Mouse (Mus musculus) MEL (cell line): ENCODE results near the gene Thap4. TPM values are rescaled to one million over a fixed set of nuclear protein-coding genes. Genes with fewer than 3 reads are reported as not detected.

Experiments used
- DNase-seq: peaks from one replicate; pipeline ENCODE4 v3.0.0; 2011; ENCODE audit warnings: low read depth, low spot score
- H3K27ac ChIP-seq: 2 replicates; pipeline ENCODE4 v1.5.1; 2012; ENCODE audit warnings: low read depth, mild to moderate bottlenecking, control low read depth, low read length, moderate library complexity; ENCODE audit not compliant: control insufficient read depth
- H3K27me3 ChIP-seq, 2 experiments: fragments of 150-350 bp in 1 of 2; sonication (generic) in 1 of 2; 2 replicates each; pipeline ENCODE4 v1.6.1; 2012; ENCODE audit warnings: low read length in 2 of 2, mild to moderate bottlenecking in 2 of 2, improper control_type of control experiment in 1 of 2, moderate library complexity in 1 of 2; ENCODE audit not compliant: insufficient read depth in 2 of 2, control insufficient read depth in 1 of 2
- H3K36me3 ChIP-seq, 2 experiments: 2 replicates each; pipeline ENCODE4 v1.6.1; 2012 to 2014; ENCODE audit warnings: low read length in 2 of 2, improper control_type of control experiment in 1 of 2, inconsistent platforms in 1 of 2, mild to moderate bottlenecking in 1 of 2; ENCODE audit not compliant: insufficient read depth in 2 of 2, control insufficient read depth in 1 of 2
- H3K4me1 ChIP-seq, 2 experiments: fragments of 150-350 bp in 1 of 2; sonication (generic) in 1 of 2; 2 replicates each; pipeline ENCODE4 v1.6.1; 2012; ENCODE audit warnings: low read length in 2 of 2, improper control_type of control experiment in 1 of 2, mild to moderate bottlenecking in 1 of 2; ENCODE audit not compliant: insufficient read depth in 2 of 2, control insufficient read depth in 1 of 2
- H3K4me3 ChIP-seq, 2 experiments: fragments of 150-350 bp in 1 of 2; sonication (generic) in 1 of 2; 2 replicates each; pipeline ENCODE4 v1.5.1; 2012; ENCODE audit warnings: low read depth in 2 of 2, low read length in 2 of 2, mild to moderate bottlenecking in 2 of 2, moderate library complexity in 2 of 2, control low read depth in 1 of 2, improper control_type of control experiment in 1 of 2; ENCODE audit not compliant: control insufficient read depth in 1 of 2, insufficient read depth in 1 of 2
- H3K79me2 ChIP-seq: 2 replicates; pipeline ENCODE4 v1.6.1; 2012; ENCODE audit warnings: mild to moderate bottlenecking, low read length, moderate library complexity; ENCODE audit not compliant: control insufficient read depth, poor library complexity, insufficient read depth
- H3K9ac ChIP-seq: 2 replicates; pipeline ENCODE4 v1.6.1; 2012; ENCODE audit warnings: low read depth, mild to moderate bottlenecking, control low read depth, low read length, moderate library complexity; ENCODE audit not compliant: control insufficient read depth, poor library complexity, severe bottlenecking
- H3K9me3 ChIP-seq: fragments of 150-350 bp; sonication (generic); replicated peaks from 2 replicates; pipeline ENCODE4 v1.6.1; 2012; ENCODE audit warnings: mild to moderate bottlenecking, low read length, improper control_type of control experiment, moderate library complexity; ENCODE audit not compliant: insufficient read depth
- BHLHE40 ChIP-seq: IDR thresholded peaks from 2 replicates; pipeline ENCODE4 v1.6.1; 2012; ENCODE audit warnings: low read depth, mild to moderate bottlenecking, inconsistent platforms, low read length, improper control_type of control experiment, borderline replicate concordance
- CHD2 ChIP-seq: IDR thresholded peaks from 2 replicates; pipeline ENCODE4 v1.6.1; 2011; ENCODE audit warnings: low read length, improper control_type of control experiment
- ETS1 ChIP-seq: IDR thresholded peaks from 2 replicates; pipeline ENCODE4 v1.6.1; 2012; ENCODE audit warnings: low read depth, mild to moderate bottlenecking, inconsistent platforms, low read length, improper control_type of control experiment, moderate library complexity
- GABPA ChIP-seq: IDR thresholded peaks from 2 replicates; pipeline ENCODE4 v1.6.1; 2012; ENCODE audit warnings: low read depth, mild to moderate bottlenecking, inconsistent platforms, low read length, improper control_type of control experiment, moderate library complexity
- GATA1 ChIP-seq: IDR thresholded peaks from 2 replicates; pipeline ENCODE4 v1.6.1; 2011; ENCODE audit warnings: low read depth, low read length, improper control_type of control experiment
- HCFC1 ChIP-seq: IDR thresholded peaks from 2 replicates; pipeline ENCODE4 v1.6.1; 2012; ENCODE audit warnings: low read depth, mild to moderate bottlenecking, inconsistent platforms, low read length, improper control_type of control experiment, moderate library complexity
- MAFK ChIP-seq: IDR thresholded peaks from 2 replicates; pipeline ENCODE4 v1.6.1; 2011; ENCODE audit warnings: low read depth, mild to moderate bottlenecking, low read length, improper control_type of control experiment, borderline replicate concordance
- MEF2A ChIP-seq: IDR thresholded peaks from 2 replicates; pipeline ENCODE4 v1.6.1; 2014; ENCODE audit warnings: low read depth, mild to moderate bottlenecking, inconsistent platforms, low read length, improper control_type of control experiment; ENCODE audit not compliant: poor library complexity, insufficient replicate concordance, severe bottlenecking; ENCODE audit errors: extremely low read depth
- MYB ChIP-seq: IDR thresholded peaks from 2 replicates; pipeline ENCODE4 v1.6.1; 2011; ENCODE audit warnings: mild to moderate bottlenecking, low read depth, low read length, improper control_type of control experiment
- MYC ChIP-seq: IDR thresholded peaks from 2 replicates; pipeline ENCODE4 v1.6.1; 2011; ENCODE audit warnings: low read depth, mild to moderate bottlenecking, low read length, improper control_type of control experiment, moderate library complexity
- NELFE ChIP-seq: IDR thresholded peaks from 2 replicates; pipeline ENCODE4 v1.6.1; 2011; ENCODE audit warnings: low read depth, low read length, improper control_type of control experiment
- NRF1 ChIP-seq: IDR thresholded peaks from 2 replicates; pipeline ENCODE4 v1.6.1; 2014; ENCODE audit warnings: low read depth, mild to moderate bottlenecking, inconsistent platforms, low read length, improper control_type of control experiment, moderate library complexity; ENCODE audit not compliant: poor library complexity, insufficient read depth, severe bottlenecking
- POLR2A ChIP-seq, 2 experiments: IDR thresholded peaks; 2 replicates each; pipeline ENCODE4 v1.6.1; 2011 to 2012; ENCODE audit warnings: low read length in 2 of 2, mild to moderate bottlenecking in 2 of 2, control low read depth in 1 of 2, improper control_type of control experiment in 1 of 2, low read depth in 1 of 2, moderate library complexity in 1 of 2; ENCODE audit not compliant: control insufficient read depth in 1 of 2, insufficient read depth in 1 of 2, poor library complexity in 1 of 2
- POLR2AphosphoS2 ChIP-seq: IDR thresholded peaks from 2 replicates; pipeline ENCODE4 v1.6.1; 2011; ENCODE audit warnings: low read length, improper control_type of control experiment
- POLR2AphosphoS5 ChIP-seq: IDR thresholded peaks from 2 replicates; pipeline ENCODE4 v1.6.1; 2012; ENCODE audit warnings: low read depth, borderline replicate concordance, mild to moderate bottlenecking, inconsistent platforms, low read length, moderate library complexity, mixed read lengths
- RCOR1 ChIP-seq: IDR thresholded peaks from 2 replicates; pipeline ENCODE4 v1.6.1; 2012; ENCODE audit warnings: low read depth, mild to moderate bottlenecking, inconsistent platforms, low read length, improper control_type of control experiment
- SIN3A ChIP-seq: IDR thresholded peaks from 2 replicates; pipeline ENCODE4 v1.6.1; 2012; ENCODE audit warnings: low read length, improper control_type of control experiment, inconsistent platforms
- TAL1 ChIP-seq: IDR thresholded peaks from 2 replicates; pipeline ENCODE4 v1.6.1; 2012; ENCODE audit warnings: mild to moderate bottlenecking, inconsistent platforms, low read length, moderate library complexity, mixed read lengths
- TBP ChIP-seq: IDR thresholded peaks from 2 replicates; pipeline ENCODE4 v1.8.0; 2011; ENCODE audit warnings: low read depth, low read length, improper control_type of control experiment
- TCF12 ChIP-seq: IDR thresholded peaks from 2 replicates; pipeline ENCODE4 v1.6.1; 2014; ENCODE audit warnings: low read depth, mild to moderate bottlenecking, inconsistent platforms, low read length, improper control_type of control experiment, moderate library complexity
- UBTF ChIP-seq: IDR thresholded peaks from 2 replicates; pipeline ENCODE4 v1.6.1; 2012; ENCODE audit warnings: low read depth, mild to moderate bottlenecking, inconsistent platforms, low read length, improper control_type of control experiment, moderate library complexity, borderline replicate concordance; ENCODE audit not compliant: insufficient read depth
- USF2 ChIP-seq, 2 experiments: IDR thresholded peaks; 2 replicates each; pipeline ENCODE4 v1.6.1; 2011 to 2012; ENCODE audit warnings: improper control_type of control experiment in 2 of 2, low read length in 2 of 2, borderline replicate concordance in 1 of 2, inconsistent platforms in 1 of 2, low read depth in 1 of 2, mild to moderate bottlenecking in 1 of 2; ENCODE audit not compliant: insufficient read depth in 1 of 2
- ZC3H11A ChIP-seq: IDR thresholded peaks from 2 replicates; pipeline ENCODE4 v1.6.1; 2012; ENCODE audit warnings: low read depth, mild to moderate bottlenecking, inconsistent platforms, low read length, improper control_type of control experiment
- ZKSCAN1 ChIP-seq: IDR thresholded peaks from 2 replicates; pipeline ENCODE4 v1.6.1; 2012; ENCODE audit warnings: low read depth, mild to moderate bottlenecking, inconsistent platforms, low read length, improper control_type of control experiment, moderate library complexity
- polyA plus RNA-seq, 2 experiments: library from polyadenylated mRNA; stranded (reverse) in 1 of 2; unstranded in 1 of 2; fragments of >175 nt in 1 of 2; fragments of >200 nt in 1 of 2; gene quantifications; 2 replicates each; pipeline versions ENCODE4 v1.2.1 to v1.2.4; 2012; ENCODE audit warnings: low replicate concordance in 2 of 2, low read depth in 1 of 2; ENCODE audit not compliant: insufficient read length in 2 of 2, insufficient read depth in 1 of 2, missing spikeins in 1 of 2
- total RNA-seq: library from RNA; depleted of rRNA; stranded (reverse); fragments of 300-350 nt; gene quantifications from 2 replicates; pipeline ENCODE4 v1.2.3, GENCODE M21; 2012

The Thap4 gene
- total and polyA plus RNA-seq, 3 experiments: 81.8 to 117 TPM; not detected in 1

GRCm38 (mm10) chr1:93693502-93693901 is 61.2 kb downstream of the Thap4 start:
- DNase-seq: no peak
- Histone ChIP-seq H3K36me3 (peaks cover 0 to 2% of the 10 kb centered on the region in 2 experiments; a peak in 1 of 4 replicates), H3K27me3 (no peaks in the 10 kb centered on the region), H3K4me3 (no peak overlapping the region), H3K79me2 (no peaks in the 10 kb centered on the region), H3K27ac (no peak overlapping the region), H3K4me1 (peaks cover 0 to 12% of the 10 kb centered on the region in 2 experiments; a peak in 2 of 4 replicates), H3K9me3 (no peaks in the 10 kb centered on the region), H3K9ac (no peak overlapping the region)
- TF ChIP-seq TBP (no peak), MYC (no peak), CHD2 (no peak), USF2 (IDR thresholded peaks at IDR 0.05; ENCODE audit: borderline replicate concordance in 1 of 2, insufficient read depth in 1 of 2, low read depth in 1 of 2, low read length in 2 of 2) (no peak), UBTF (no peak), ZC3H11A (no peak), POLR2AphosphoS2 (no peak), GATA1 (no peak), TCF12 (no peak), ETS1 (no peak), BHLHE40 (no peak), MEF2A (no peak), NRF1 (no peak), RCOR1 (no peak), ZKSCAN1 (no peak), HCFC1 (no peak), MAFK (no peak), MYB (no peak), TAL1 (no peak)

- H3K36me3 ChIP-seq: peaks cover 0 to 7% of the 10 kb centered on the region in 2 experiments; a peak in 2 of 4 replicates
- H3K27ac ChIP-seq: no peak overlapping the region
- H3K27me3 ChIP-seq: no peaks in the 10 kb centered on the region
- H3K9me3 ChIP-seq: no peaks in the 10 kb centered on the region
- H3K4me3 ChIP-seq: no peak overlapping the region
- H3K9ac ChIP-seq: no peak overlapping the region
- H3K4me1 ChIP-seq: peaks cover 2 to 17% of the 10 kb centered on the region in 2 experiments; a peak in 3 of 4 replicates
- TF ChIP-seq SIN3A: no peak
- no peak for TF ChIP-seq MEF2A
- no peak for TF ChIP-seq POLR2AphosphoS5
- TF ChIP-seq NRF1: no peak
- no peak for TF ChIP-seq MAFK
- TF ChIP-seq NELFE: no peak
- no peak for TF ChIP-seq GABPA
- TF ChIP-seq GATA1: no peak
- no peak for TF ChIP-seq TAL1
- TF ChIP-seq POLR2A (IDR thresholded peaks at IDR 0.05; ENCODE audit: control insufficient read depth in 1 of 2, insufficient read depth in 1 of 2, low read depth in 1 of 2, low read length in 2 of 2, poor library complexity in 1 of 2): no peak
- no peak for TF ChIP-seq ETS1
- TF ChIP-seq, all 39 proteins: peak for 0
- no peaks in the 10 kb centered on the region for H3K79me2 ChIP-seq
- no peak for DNase-seq
Measured at GRCm38 (mm10) chr1:93692773-93693172, 61.9 kb downstream of the Thap4 start.
